In genomic region chr7:142655633-142656032, GRCm38 (mm10) we compare ENCODE assay signal across 12 mouse cellular contexts. TPM values are rescaled to one million over a fixed set of nuclear protein-coding genes. Genes with fewer than 3 reads are reported as not detected.
DNase-seq lines count a peak whose midpoint lies in the region; ATAC-seq and TF ChIP-seq lines count a peak whose summit lies in the region.
"Had no signal": no experiment of that assay in that cellular context is flagged by ENCODE, and none has a peak within 500 bp of the region (broad histone marks: within the 10 kb centered on the region; RNA-seq: fewer than 3 reads in every experiment).

No protein-coding gene starts in this region.

- no peak overlapping the region for H3K27ac ChIP-seq in kidney, embryonic 14.5 days (ENCODE audit: low read depth, low read length)
- H3K27ac ChIP-seq in embryonic facial prominence, embryonic 14.5 days (replicated peaks; ENCODE audit: low read depth, low read length): peak overlapping the region; percentile 65; the same call in 1 of the 2 replicates
- H3K27ac ChIP-seq in hindbrain, postnatal 0 days: no peak overlapping the region
- H3K27ac ChIP-seq in neural tube, embryonic 12.5 days: no peak overlapping the region
- H3K27ac ChIP-seq: heart, adult 2 months; macrophage had no signal

- H3K9me3 ChIP-seq in kidney, embryonic 14.5 days (ENCODE audit: control insufficient read depth, low read length): no peaks in the 10 kb centered on the region
- no peaks in the 10 kb centered on the region for H3K9me3 ChIP-seq in embryonic facial prominence, embryonic 14.5 days (ENCODE audit: control insufficient read depth, low read length)
- H3K9me3 ChIP-seq in hindbrain, postnatal 0 days (ENCODE audit: low read length): no peaks in the 10 kb centered on the region
- H3K9me3 ChIP-seq in neural tube, embryonic 12.5 days: no peaks in the 10 kb centered on the region

- peak overlapping the region; percentile 67 for H3K4me2 ChIP-seq in kidney, embryonic 14.5 days (replicated peaks; ENCODE audit: low read depth, low read length)
- peak overlapping the region; percentile 67 for H3K4me2 ChIP-seq in embryonic facial prominence, embryonic 14.5 days (ENCODE audit: low read depth, low read length)
- peak overlapping the region; percentile 18; the same call in 1 of the 2 replicates for H3K4me2 ChIP-seq in hindbrain, postnatal 0 days (ENCODE audit: low read depth, low read length)
- H3K4me2 ChIP-seq in neural tube, embryonic 12.5 days (replicated peaks): peak overlapping the region; percentile 61

- no peak for TF ChIP-seq CTCF in hindbrain, postnatal 0 days (IDR thresholded peaks at IDR 0.05; ENCODE audit: low read depth)

- WGBS in kidney, embryonic 14.5 days: 6% methylated on average over 11 of the region's 11 CpGs
- WGBS in embryonic facial prominence, embryonic 14.5 days: 22% methylated on average over 11 of the region's 11 CpGs
- WGBS in hindbrain, postnatal 0 days: 4% methylated on average over 11 of the region's 11 CpGs
- 8% methylated on average over 11 of the region's 11 CpGs for WGBS in neural tube, embryonic 12.5 days

- peaks cover 31% of the 10 kb centered on the region for H3K36me3 ChIP-seq in kidney, embryonic 14.5 days (ENCODE audit: control insufficient read depth, insufficient read depth, low read length)
- peaks cover 49% of the 10 kb centered on the region for H3K36me3 ChIP-seq in embryonic facial prominence, embryonic 14.5 days (ENCODE audit: control insufficient read depth, insufficient read depth, low read length)
- H3K36me3 ChIP-seq in hindbrain, postnatal 0 days (ENCODE audit: insufficient read depth, low read length): no peaks in the 10 kb centered on the region
- no peaks in the 10 kb centered on the region; the same call in 1 of the 2 replicates for H3K36me3 ChIP-seq in neural tube, embryonic 12.5 days

- no peak for DNase-seq in kidney, adult 11 months
- no peak for DNase-seq in embryonic facial prominence, embryonic 14.5 days (ENCODE audit: low spot score)
- no peak for DNase-seq in hindbrain, postnatal 0 days (ENCODE audit: low spot score)
- no peak for DNase-seq in right cerebral cortex, postnatal 4 days
- DNase-seq in adrenal gland, adult 8-10 months: no peak
- DNase-seq: adrenal gland, adult 2 months; cerebellum, adult 18-20 months had no signal

- no peak for ATAC-seq in kidney, embryonic 14.5 days (ENCODE audit: low FRiP score, low TSS enrichment)
- no peak for ATAC-seq in embryonic facial prominence, embryonic 14.5 days (ENCODE audit: low read depth)
- no peak for ATAC-seq in hindbrain, postnatal 0 days
- no peak for ATAC-seq in neural tube, embryonic 12.5 days (ENCODE audit: low FRiP score, low read depth)
- ATAC-seq: forebrain, embryonic 14.5 days had no signal

- peak overlapping the region; percentile 64 for H3K4me3 ChIP-seq in kidney, embryonic 14.5 days (ENCODE audit: low read length)
- H3K4me3 ChIP-seq in embryonic facial prominence, embryonic 14.5 days (ENCODE audit: low read depth, low read length): peak overlapping the region; percentile 61
- H3K4me3 ChIP-seq in hindbrain, postnatal 0 days (ENCODE audit: low read length): no peak overlapping the region
- H3K4me3 ChIP-seq in neural tube, embryonic 12.5 days: peak overlapping the region; percentile 22; the same call in 1 of the 2 replicates
- H3K4me3 ChIP-seq: heart, adult 2 months had no signal

- H3K9ac ChIP-seq in kidney, embryonic 14.5 days (ENCODE audit: low read depth, low read length): peak overlapping the region; percentile 55
- peak overlapping the region; percentile 69 for H3K9ac ChIP-seq in embryonic facial prominence, embryonic 14.5 days (ENCODE audit: low read depth, low read length)
- no peak overlapping the region for H3K9ac ChIP-seq in hindbrain, postnatal 0 days (replicated peaks; ENCODE audit: low read length)
- no peak overlapping the region for H3K9ac ChIP-seq in neural tube, embryonic 12.5 days

- H3K4me1 ChIP-seq in kidney, embryonic 14.5 days (ENCODE audit: control insufficient read depth, insufficient read depth, low read length): peaks cover 20% of the 10 kb centered on the region; the same call in 1 of the 2 replicates
- H3K4me1 ChIP-seq in embryonic facial prominence, embryonic 14.5 days (ENCODE audit: control insufficient read depth, insufficient read depth, low read length): no peaks in the 10 kb centered on the region
- 0 out of 2 replicates have a peak, but pooled peaks cover 5% of the 10 kb centered on the region for H3K4me1 ChIP-seq in hindbrain, postnatal 0 days (ENCODE audit: insufficient read depth, low read length)
- peaks cover 21% of the 10 kb centered on the region for H3K4me1 ChIP-seq in neural tube, embryonic 12.5 days

- H3K27me3 ChIP-seq in kidney, embryonic 14.5 days (ENCODE audit: control insufficient read depth, insufficient read depth, low read length): peaks cover 63% of the 10 kb centered on the region
- peaks cover 64% of the 10 kb centered on the region for H3K27me3 ChIP-seq in embryonic facial prominence, embryonic 14.5 days (replicated peaks; ENCODE audit: control insufficient read depth, insufficient read depth, low read length)
- peaks cover 70% of the 10 kb centered on the region for H3K27me3 ChIP-seq in hindbrain, postnatal 0 days (ENCODE audit: insufficient read depth, low read length)
- peaks cover 82% of the 10 kb centered on the region for H3K27me3 ChIP-seq in neural tube, embryonic 12.5 days (replicated peaks)

RNA-seq across cellular contexts. Expression of gene Igf2, which starts 11.0 kb away (rescaled TPM):
- polyA plus RNA-seq in kidney, embryonic 14.5 days (2014; fragmentation: Nextera tagmentation; extraction: Ambion mirVana): 627 and 715 TPM in 2 replicates
- 1,478 and 1,518 TPM in 2 replicates for polyA plus RNA-seq in embryonic facial prominence, embryonic 14.5 days (2014; fragmentation: Nextera tagmentation; extraction: Ambion mirVana)
- 262 and 308 TPM in 2 replicates for total RNA-seq in hindbrain, postnatal 0 days (2014; rRNA removed)
- 200 and 279 TPM in 2 replicates for polyA plus RNA-seq in hindbrain, postnatal 0 days (2015; fragmentation: Nextera tagmentation; extraction: Ambion mirVana)
- 254 and 320 TPM in 2 replicates for polyA plus RNA-seq in neural tube, embryonic 12.5 days (2016; fragmentation: Nextera tagmentation; extraction: Ambion mirVana)
- 10 to 100 TPM; 17.1 to 37.9 (median 21.7) TPM for total RNA-seq in adrenal gland, adult 8-10 months (2022)

RNA-seq across cellular contexts. Expression of gene Gm49394, which starts 14.1 kb away (rescaled TPM):
- not detected in 2 replicates for polyA plus RNA-seq in kidney, embryonic 14.5 days (2014; fragmentation: Nextera tagmentation; extraction: Ambion mirVana)
- polyA plus RNA-seq in embryonic facial prominence, embryonic 14.5 days (2014; fragmentation: Nextera tagmentation; extraction: Ambion mirVana): 0.55 and 0.63 TPM in 2 replicates
- 0.32 and 0.68 TPM in 2 replicates for total RNA-seq in hindbrain, postnatal 0 days (2014; rRNA removed)
- polyA plus RNA-seq in hindbrain, postnatal 0 days (2015; fragmentation: Nextera tagmentation; extraction: Ambion mirVana): not detected in 2 replicates
- polyA plus RNA-seq in neural tube, embryonic 12.5 days (2016; fragmentation: Nextera tagmentation; extraction: Ambion mirVana): not detected in 2 replicates
- not detected for total RNA-seq in adrenal gland, adult 8-10 months (2022)
- total RNA-seq: adrenal gland, adult 2 months; heart, adult 2 months had no signal
- polyA plus RNA-seq: adrenal gland, adult 2 months; forebrain, embryonic 14.5 days; heart, adult 2 months; macrophage had no signal

Comparison
In these comparisons a context has a peak if more than half of its experiments do, and no peak if none do; other contexts are left out.
1. H3K9ac ChIP-seq: peak in kidney, embryonic 14.5 days (single experiment) and embryonic facial prominence, embryonic 14.5 days (single experiment); none in hindbrain, postnatal 0 days (single experiment) and neural tube, embryonic 12.5 days (single experiment).
2. Peak in every context shown above with its lines, with median percentiles within 50 percentile points of each other: H3K4me2 ChIP-seq.